Mouse (Mus musculus) ovary, postnatal 14 days (tissue): ENCODE measurements around the gene Atp2c1.

ENCODE experiments used
- DNase-seq: peaks from one replicate; pipeline ENCODE4 v3.0.0; 2022; ENCODE audit warnings: low spot score

Atp2c1 gene

DNA sequence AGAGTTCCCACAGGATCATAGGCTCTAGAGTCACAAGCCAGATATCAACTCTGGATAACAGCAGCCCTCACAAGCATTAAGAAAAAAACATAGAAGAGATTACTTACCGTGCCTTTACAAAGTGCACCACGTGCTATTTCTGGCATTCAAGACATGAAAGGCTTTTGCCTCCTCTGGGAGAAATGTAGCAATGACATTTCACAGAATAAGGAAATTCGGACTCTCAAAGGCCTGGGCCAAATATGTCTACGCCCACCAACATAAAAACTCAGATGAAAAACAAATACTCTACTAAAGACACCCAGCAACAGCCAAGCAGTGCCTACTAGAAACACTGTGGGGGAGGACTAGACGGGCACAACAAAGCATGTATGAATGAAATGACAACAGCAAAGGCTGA is 38.8 kb downstream of the Atp2c1 start:
- no peak for DNase-seq

DNA sequence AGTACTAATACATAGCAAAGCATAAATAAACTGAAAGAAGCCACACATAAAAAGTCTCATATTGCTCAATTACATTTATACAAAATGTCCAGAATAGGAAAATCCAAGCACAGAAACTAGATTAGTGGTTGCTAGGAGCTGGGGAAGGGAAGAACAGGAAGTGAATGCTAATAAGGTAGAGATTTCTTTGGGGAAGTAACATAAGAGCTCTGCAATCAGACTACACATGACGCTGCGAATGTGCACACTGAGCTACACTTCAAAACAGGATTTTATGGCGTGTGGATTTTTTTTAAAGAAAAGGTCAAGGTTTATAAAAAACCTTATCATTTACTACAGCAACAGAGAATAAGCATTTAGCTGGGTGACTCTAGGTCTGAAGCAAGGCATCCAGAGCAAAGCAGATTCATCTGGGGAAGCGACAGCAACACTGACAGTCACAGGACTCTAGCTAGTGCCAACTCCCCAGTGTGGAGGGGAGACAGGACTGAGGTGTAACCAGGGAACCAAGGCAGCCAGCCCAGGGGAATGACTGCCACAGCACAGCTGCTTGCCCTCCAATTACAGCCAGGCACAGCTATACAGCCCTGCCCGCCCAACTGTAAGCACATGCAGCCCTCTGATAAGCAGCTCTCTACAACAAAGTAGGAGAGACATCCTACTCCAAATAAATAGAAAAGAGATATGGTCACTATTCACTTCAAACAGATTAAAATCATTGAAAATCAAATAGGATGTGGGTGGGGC is 42.6 kb downstream of the Atp2c1 start:
- DNase-seq, result no peak

- DNase-seq, result no peak
Measured at GRCm38 (mm10) chr9:105483880-105484279, 43.2 kb downstream of the Atp2c1 start.

- DNase-seq, result no peak
Measured at GRCm38 (mm10) chr9:105482715-105483510, 44.2 kb downstream of the Atp2c1 start.

DNA sequence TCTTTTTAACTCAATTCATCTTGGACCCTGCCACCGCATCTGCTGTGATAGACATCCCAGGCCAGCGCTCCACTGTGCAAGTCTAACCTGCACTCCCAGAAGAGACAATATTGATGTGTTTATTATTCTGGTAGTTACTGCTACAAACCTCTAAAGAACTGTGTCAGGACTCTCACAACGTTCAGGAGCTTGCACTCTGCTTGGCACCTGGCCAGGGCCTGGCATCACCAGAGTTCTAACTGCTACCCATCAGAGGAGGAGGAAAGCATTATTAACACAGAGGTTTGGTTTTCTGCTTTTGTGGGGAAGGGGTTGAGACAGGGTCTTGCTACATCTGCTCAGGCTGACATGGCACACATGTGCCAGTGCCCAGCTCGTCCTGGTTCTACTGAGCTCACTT is 45.0 kb downstream of the Atp2c1 start:
- no peak for DNase-seq

DNA sequence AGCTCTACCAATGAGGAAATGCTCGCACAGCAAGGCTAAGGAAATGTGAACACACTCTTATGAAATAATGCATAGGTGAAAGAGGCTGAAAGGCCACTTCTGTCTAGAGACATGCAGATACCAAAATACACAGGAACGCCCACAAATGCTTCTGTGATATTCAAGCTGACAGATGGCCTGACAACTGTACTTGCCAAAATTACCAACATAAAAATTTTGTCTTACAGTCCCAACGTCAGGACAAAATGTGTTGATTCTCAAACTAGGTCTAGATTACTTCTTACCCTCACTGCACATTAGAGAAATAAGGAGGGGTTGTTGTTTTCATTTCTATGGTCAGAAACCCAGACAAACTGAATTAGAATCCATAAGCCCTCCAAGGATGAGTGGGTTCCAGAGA is 51.0 kb downstream of the Atp2c1 start:
- no peak for DNase-seq

DNA sequence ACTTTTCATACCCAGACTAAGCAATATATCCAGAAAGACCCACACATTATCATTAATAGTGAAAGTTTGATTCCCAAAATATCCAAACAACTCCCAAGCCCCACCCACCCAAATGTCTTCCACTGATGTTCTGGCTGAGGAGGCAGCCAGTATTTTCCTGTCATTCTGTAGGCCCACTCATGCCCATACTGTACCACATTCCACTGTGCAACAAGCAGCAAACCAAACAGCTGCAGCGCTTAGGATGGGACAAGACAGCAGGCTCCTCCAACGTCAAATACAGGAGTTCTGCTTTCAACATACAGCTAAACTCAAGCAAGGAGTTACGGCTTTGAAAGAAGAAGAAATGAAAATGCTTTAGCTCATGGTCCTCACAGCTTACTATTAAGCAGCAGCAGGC is 52.2 kb downstream of the Atp2c1 start:
- DNase-seq, result no peak

DNA sequence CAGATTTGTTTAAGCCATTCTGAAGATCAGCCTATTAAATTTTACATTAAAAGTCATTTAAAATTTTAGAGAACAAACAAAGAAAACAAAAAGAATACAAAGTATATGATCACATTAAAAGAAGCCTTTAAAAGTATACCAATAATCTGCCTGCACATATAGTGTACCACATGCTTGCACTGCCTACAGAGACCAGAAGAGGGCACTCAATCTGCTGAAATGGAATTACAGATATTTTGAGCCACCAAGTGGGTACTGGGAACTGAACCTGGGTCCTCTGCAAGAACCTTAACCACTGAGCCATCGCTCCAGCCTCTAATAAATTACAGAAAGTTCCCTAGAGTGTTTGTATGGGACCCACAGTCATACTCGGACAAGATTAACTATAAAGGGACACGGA is 59.3 kb downstream of the Atp2c1 start:
- no peak for DNase-seq

- DNase-seq, result no peak
Measured at GRCm38 (mm10) chr9:105461496-105461895, 65.6 kb downstream of the Atp2c1 start.

DNA sequence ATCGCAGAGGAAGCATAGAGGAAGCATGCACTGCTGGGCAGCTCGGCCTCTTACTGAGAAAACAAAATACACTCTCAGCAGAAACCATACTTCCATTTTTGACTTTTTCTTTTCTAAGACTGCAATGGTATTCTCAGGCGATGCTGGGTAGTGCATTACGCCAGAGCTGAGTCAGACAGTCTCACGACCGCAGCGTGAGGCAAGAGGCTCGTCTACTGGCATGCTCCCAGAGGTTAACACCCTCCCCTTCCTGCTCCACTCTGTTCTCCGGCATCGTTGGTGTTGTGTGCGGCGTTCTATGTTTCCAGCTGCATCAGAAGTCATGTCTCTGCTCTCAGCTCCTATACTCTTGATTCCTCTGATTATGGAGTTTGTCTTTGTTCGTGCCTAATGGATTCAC is 68.1 kb downstream of the Atp2c1 start:
- no peak for DNase-seq

GRCm38 (mm10) chr9:105408549-105408948 is 118.6 kb downstream of the Atp2c1 start:
- no peak for DNase-seq

- DNase-seq, result peak; percentile 89
Measured at GRCm38 (mm10) chr9:105395218-105395627, 131.9 kb downstream of the Atp2c1 start, which contains the start of the genes Aste1 and Nek11. Aste1 (plus strand) TSS chr9:105395392. Nek11 (minus strand) TSS chr9:105395524.

- DNase-seq, result no peak
Measured at GRCm38 (mm10) chr9:105394720-105395119, 132.4 kb downstream of the Atp2c1 start.

DNA sequence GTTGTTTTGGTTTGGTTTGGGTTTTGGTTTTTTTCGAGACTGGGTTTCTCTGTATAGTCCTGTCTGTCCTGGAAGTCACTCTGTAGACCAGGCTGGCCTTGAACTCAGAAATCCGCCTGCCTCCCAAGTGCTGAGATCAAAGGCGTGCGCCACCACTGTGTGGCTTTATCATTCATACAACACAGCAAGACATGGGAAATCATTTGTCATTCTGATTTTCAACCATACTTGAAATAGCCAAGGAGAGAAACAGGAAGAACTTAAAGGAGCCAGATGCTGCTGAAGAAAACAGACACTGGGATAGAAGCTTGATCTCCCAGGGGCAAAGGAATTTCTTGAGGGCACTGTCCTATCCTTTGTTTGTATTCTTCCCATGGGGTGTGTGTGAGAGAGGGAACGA is 136.5 kb downstream of the Atp2c1 start:
- DNase-seq, result no peak

- DNase-seq, result peak; percentile 61
Measured at GRCm38 (mm10) chr9:105389289-105389688, 137.8 kb downstream of the Atp2c1 start.

DNA sequence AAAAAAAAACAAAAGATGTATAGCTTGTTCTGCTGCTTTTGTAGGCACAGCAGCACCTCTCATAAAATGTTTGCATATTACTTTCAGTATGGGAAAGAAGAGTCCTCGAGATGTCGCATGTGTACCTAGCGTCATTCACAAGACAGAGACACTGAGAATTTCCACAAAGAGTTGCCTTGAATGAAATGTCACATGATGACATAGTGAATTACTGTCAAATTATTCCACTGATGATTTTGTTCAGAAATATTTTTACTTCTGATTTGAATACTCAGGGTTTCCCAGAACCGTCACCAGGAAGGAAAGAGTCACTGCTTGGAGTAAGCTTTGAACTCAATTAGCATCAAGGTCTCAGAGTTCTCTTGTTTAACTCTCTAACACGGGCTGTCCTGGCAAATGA is 139.7 kb downstream of the Atp2c1 start:
- no peak for DNase-seq

DNA sequence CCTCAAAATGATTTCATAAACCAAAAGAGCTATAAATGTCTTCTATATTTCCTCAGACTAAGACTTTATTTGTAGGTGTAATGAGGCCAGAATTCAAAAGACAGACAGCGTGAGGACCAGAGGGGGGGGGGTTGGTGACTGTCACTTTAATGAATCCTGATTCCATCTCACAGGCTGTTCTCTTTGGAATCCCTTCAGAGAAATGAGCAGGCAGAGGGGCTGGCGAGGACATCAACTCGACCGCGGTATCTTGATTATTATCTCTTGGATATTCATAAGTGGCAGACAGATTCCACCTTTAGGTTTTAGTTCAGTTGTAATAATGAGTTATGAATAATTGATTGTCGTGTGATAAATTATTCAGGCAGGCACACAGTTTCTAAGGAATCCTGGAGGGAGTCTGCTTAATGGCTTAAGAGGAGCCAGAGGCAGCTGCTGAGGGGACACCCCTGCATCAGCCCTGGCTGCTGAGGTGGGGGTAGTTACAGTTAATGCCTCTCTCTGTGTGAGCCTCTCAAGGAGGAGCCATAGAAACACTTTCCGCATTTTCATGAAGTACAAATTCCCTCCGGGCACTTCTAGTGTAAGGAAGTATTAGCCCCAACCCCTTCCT is 147.5 kb downstream of the Atp2c1 start:
- no peak for DNase-seq

DNA sequence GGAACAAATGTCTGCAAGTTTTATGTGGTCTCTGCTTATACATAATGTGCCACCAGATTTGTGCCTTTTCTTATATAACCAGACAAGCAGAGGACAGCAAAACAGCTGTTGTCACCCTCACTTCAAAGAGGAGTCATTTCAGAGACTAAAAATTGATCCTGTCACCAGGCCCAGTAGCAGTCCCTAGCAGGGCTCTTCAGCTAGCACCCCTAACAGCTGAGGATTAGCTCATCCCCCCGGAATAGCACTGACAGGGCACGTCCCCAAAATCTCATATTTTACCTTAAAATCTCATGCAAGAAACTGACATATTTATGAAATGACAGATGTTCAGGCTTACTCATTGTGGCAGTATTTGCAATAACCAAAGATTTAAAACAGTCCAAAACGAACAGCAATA is 149.5 kb downstream of the Atp2c1 start:
- no peak for DNase-seq

DNA sequence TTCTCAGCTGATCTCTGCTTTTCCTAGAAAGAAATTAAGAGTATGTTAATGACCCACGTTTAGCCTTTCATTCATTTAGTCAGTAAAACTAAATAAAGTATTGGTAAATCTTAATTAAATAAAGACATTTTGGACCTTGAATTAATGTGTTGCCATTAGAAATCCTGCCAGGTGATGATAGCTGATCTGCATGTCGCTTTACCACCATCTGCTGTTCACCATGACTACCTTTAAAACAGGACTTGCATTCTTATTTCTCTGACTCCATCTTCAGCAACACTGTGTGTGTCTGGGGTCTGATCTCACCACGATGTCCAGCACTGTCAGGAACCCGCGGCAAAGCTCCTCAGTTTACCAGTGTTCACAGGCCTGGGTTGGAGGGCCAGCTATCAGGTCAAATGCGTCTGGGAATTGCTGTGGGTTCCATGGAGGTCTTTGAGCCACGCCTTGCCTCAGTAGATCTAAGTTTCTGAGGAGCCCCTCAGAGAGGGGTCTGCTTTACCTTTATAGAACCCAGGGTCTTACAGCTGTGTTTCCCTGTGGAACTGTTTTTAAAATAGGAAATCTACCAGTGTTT is 150.1 kb downstream of the Atp2c1 start:
- DNase-seq, result no peak

- DNase-seq, result no peak
Measured at GRCm38 (mm10) chr9:105376411-105376810, 150.7 kb downstream of the Atp2c1 start.

GRCm38 (mm10) chr9:105374361-105374760 is 152.8 kb downstream of the Atp2c1 start:
- DNase-seq, result no peak

GRCm38 (mm10) chr9:105368605-105369004 is 158.5 kb downstream of the Atp2c1 start:
- DNase-seq, result no peak

GRCm38 (mm10) chr9:105366199-105366598 is 160.9 kb downstream of the Atp2c1 start:
- no peak for DNase-seq
